Mouse (Mus musculus) retina, adult 2 months (tissue): ENCODE measurements around the gene Msmp.
A peak's percentile ranks its signal among the peaks of the same experiment; 100 is the strongest.
"Not testable (repeated sequence)": the region's sequence is repeated elsewhere in the genome, so short reads cannot be mapped to it uniquely, and the experiment has no call there.

Experiments used
- DNase-seq: peaks from one replicate; pipeline ENCODE4 v3.0.0-alpha.2; 2012; ENCODE audit warnings: low read depth, low spot score

Msmp gene

GRCm38 (mm10) chr4:43561997-43562768 lies 22.1 kb downstream of the Msmp start, which contains the start of the genes Creb3 and Tln1:
Gene Creb3, plus strand, starts transcription at chr4:43562332.
Gene Tln1, minus strand, starts transcription at chr4:43562691.
- peak; percentile 88 for DNase-seq

- no peak for DNase-seq
These were observed 22.8 kb downstream of the Msmp start for GRCm38 (mm10) chr4:43561436-43561996.

- no peak for DNase-seq
These were observed 23.3 kb downstream of the Msmp start for GRCm38 (mm10) chr4:43560976-43561375.

GRCm38 (mm10) chr4:43560243-43560611 lies 24.1 kb downstream of the Msmp start:
- no peak for DNase-seq

GRCm38 (mm10) chr4:43559519-43560242 lies 24.6 kb downstream of the Msmp start:
- DNase-seq: no peak

- no peak for DNase-seq
These were observed 25.5 kb downstream of the Msmp start for GRCm38 (mm10) chr4:43558631-43559356.

- no peak for DNase-seq
These were observed 26.2 kb downstream of the Msmp start for GRCm38 (mm10) chr4:43558028-43558630.

- no peak for DNase-seq
These were observed 28.4 kb downstream of the Msmp start for GRCm38 (mm10) chr4:43555926-43556325.

GRCm38 (mm10) chr4:43553891-43554290 lies 30.4 kb downstream of the Msmp start:
- no peak for DNase-seq

- DNase-seq: no peak
These were observed 31.9 kb downstream of the Msmp start for GRCm38 (mm10) chr4:43552437-43552836.

- DNase-seq: not testable (repeated sequence)
These were observed 32.4 kb downstream of the Msmp start for GRCm38 (mm10) chr4:43551854-43552253.

- no peak for DNase-seq
These were observed 35.2 kb downstream of the Msmp start for GRCm38 (mm10) chr4:43549055-43549454.

- no peak for DNase-seq
These were observed 37.1 kb downstream of the Msmp start for GRCm38 (mm10) chr4:43547160-43547559.

- DNase-seq: no peak
These were observed 37.8 kb downstream of the Msmp start for GRCm38 (mm10) chr4:43546375-43547047.

- no peak for DNase-seq
These were observed 42.2 kb downstream of the Msmp start for GRCm38 (mm10) chr4:43542044-43542443.

GRCm38 (mm10) chr4:43536031-43536430 lies 48.3 kb downstream of the Msmp start:
- DNase-seq: no peak

GRCm38 (mm10) chr4:43535628-43536027 lies 48.7 kb downstream of the Msmp start:
- no peak for DNase-seq

GRCm38 (mm10) chr4:43533270-43533669 lies 51.0 kb downstream of the Msmp start:
- no peak for DNase-seq
